Mouse (Mus musculus) effector memory CD4-positive, alpha-beta T cell, adult 5 months (primary cell): Measurements from ENCODE around the gene Isg20l2. TPM values are rescaled to one million over a fixed set of nuclear protein-coding genes. Genes with fewer than 3 reads are reported as not detected.

ENCODE experiments used
- polyA plus RNA-seq: library from polyadenylated mRNA; unstranded; fragments of 100-300 nt; shearing (Covaris generic); gene quantifications from one replicate; pipeline ENCODE4 v1.2.1, GENCODE M21; 2017

Gene Isg20l2
- polyA plus RNA-seq = 31.8 TPM

DNA sequence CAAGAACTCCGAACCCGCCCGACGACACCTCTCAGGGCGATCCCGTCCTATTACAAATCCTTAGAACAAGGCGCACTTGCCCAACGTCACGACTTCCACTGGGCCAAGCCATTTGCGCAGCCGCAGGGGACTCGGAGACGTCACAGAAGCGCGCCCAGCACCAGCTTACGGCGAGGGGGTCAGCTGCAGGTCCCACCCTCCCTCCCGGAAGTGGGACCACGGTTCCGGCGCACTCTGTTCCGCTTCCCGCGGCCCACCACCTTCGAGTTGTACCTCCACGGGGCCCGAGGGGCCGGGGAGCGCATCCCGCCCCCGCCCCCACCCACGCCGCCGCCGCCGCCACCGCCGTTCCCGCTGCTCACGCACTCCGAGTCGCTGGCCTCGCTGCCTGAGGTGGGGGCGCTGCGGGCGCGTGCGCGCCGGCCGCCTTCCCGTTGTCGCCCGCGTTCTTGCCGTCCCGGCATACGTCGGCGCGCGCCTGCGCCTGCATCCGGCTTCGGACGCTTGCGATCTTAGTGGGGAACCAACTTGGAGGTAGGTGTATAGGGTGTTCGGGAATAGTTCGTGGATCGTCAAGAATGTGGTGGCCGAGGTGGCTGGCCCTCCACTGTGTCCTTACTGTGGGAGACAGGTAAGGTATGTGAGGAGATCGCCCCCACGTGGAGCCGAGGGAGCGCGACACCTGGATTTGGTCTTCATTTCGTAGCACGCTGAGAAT lies at the start of gene Isg20l2, which contains the start of gene Rrnad1:
Gene Isg20l2, plus strand, starts transcription at position 237 of the 718 bp plus-strand sequence.
Gene Rrnad1, minus strand, starts transcription at position 640 of the 718 bp plus-strand sequence.

DNA sequence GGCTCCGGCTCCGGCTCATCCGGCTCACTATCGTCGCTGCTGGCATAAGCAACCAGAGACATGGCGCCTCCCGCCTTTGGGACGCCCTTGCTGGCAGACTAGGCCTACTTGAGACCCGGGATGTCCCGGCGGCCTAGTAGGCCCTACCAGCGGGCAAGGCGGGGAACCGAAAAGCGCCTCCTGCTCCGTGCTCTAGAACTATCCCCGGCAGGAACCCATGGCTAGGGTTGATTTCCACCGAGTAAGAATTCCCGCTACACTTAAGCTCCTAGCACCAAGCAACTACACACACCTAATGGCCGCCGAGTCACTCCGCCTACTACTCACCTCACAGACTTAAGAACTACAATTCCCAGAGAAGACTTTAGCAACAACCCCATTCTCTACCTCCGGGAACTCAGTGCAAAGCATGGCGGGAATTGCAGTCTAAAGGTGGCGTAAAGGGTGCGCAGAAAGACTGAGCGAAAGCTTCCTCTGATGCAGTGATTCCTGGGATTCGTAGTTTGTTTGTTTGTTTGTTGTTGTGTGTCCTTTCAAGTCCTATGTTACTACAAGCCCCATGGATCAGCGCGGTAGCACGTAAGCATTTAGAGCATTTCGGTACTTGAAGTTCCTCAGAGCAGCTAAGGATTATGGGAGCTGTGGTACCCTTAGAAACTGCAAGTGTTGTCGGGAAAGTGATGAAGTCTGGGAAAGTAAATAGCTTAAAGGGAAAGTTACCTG lies 44.7 kb upstream of the Isg20l2 start, which contains the start of gene Prcc:
Gene Prcc, minus strand, starts transcription at position 328 of the 723 bp plus-strand sequence.

GRCm38 (mm10) chr3:87905880-87906485 lies 24.1 kb upstream of the Isg20l2 start, which contains the start of gene Hdgf:
TSS of gene Hdgf (plus strand) at chr3:87906321.

GRCm38 (mm10) chr3:87919336-87920108 lies 10.6 kb upstream of the Isg20l2 start, which contains the start of gene Mrpl24:
TSS of gene Mrpl24 (plus strand) at chr3:87919506.

DNA sequence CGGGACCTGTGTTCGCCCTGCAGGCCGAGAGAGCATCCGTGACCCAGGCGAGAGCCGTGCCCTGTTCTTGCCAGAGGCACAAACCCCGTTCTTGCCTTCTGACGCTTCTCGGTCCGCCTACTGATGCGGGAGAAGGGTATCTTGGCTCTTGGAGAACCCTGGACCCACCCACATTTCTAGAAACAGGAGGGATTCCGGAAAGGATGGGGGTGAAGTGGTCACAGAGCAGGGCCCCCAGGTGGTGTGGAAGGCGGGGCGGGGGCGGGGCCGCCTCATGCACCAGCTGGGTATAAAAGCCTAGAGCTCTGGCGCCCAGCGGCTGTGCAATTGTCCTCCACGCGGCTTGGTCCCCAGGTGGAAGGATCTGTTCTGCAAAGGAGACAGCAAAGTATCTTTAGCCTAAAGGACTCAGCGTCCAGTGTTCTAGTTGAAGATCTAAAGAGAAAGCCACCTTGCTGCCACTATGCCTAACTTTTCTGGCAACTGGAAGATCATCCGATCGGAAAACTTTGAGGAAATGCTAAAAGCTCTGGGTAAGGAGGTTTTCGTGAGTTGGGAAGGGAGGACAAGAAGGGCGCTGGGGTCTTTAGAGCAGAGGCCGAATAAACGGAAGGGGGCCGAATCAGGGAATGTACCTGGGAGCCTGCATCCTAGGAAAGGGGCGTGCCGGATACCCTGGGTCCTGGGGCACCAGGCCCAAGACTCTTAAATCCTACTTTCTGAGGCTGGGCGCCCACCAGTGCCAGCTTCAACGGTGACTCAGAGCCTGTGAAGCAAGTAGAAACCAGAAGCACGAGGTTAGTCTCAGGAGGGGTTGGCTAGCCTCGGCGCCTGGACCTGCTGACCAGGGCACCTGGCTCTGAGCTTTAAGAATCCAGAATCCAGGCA lies 18.5 kb downstream of the Isg20l2 start, which contains the start of gene Crabp2:
Gene Crabp2, plus strand, starts transcription at position 289 of the 888 bp plus-strand sequence.

GRCm38 (mm10) chr3:87970939-87971488 lies 40.9 kb downstream of the Isg20l2 start, which contains the start of gene Nes:
TSS of gene Nes (plus strand) at chr3:87971078.

Other genes starting within 250 kb of the Isg20l2 start
- not detected for gene Lrrc71, start 181.7 kb upstream of the Isg20l2 start, polyA plus RNA-seq
- not detected for gene Ntrk1, start 135.2 kb upstream of the Isg20l2 start, polyA plus RNA-seq
- not detected for gene Insrr, start 133.4 kb upstream of the Isg20l2 start, polyA plus RNA-seq
- 48.5 TPM for gene Pear1, start 106.0 kb upstream of the Isg20l2 start, polyA plus RNA-seq
- gene Sh2d2a, start 83.6 kb upstream of the Isg20l2 start, polyA plus RNA-seq = 461 TPM
- gene Prcc, start 44.7 kb upstream of the Isg20l2 start, polyA plus RNA-seq = 13.9 TPM
- gene Hdgf, start 24.0 kb upstream of the Isg20l2 start, polyA plus RNA-seq = 115 TPM
- 123 TPM for gene Mrpl24, start 10.8 kb upstream of the Isg20l2 start, polyA plus RNA-seq
- 16.9 TPM for gene Rrnad1, start 403 bp downstream of the Isg20l2 start, polyA plus RNA-seq
- gene Crabp2, start 18.4 kb downstream of the Isg20l2 start, polyA plus RNA-seq = not detected
- gene Nes, start 40.8 kb downstream of the Isg20l2 start, polyA plus RNA-seq = not detected
- gene Bcan, start 69.9 kb downstream of the Isg20l2 start, polyA plus RNA-seq = not detected
- not detected for gene Hapln2, start 97.3 kb downstream of the Isg20l2 start, polyA plus RNA-seq
- gene Gpatch4, start 112.8 kb downstream of the Isg20l2 start, polyA plus RNA-seq = 18.1 TPM
- 40.9 TPM for gene Naxe, start 128.2 kb downstream of the Isg20l2 start, polyA plus RNA-seq
- not detected for gene Ttc24, start 148.0 kb downstream of the Isg20l2 start, polyA plus RNA-seq
- gene Iqgap3, start 151.7 kb downstream of the Isg20l2 start, polyA plus RNA-seq = 0.67 TPM
- 208 TPM for gene Mef2d, start 212.1 kb downstream of the Isg20l2 start, polyA plus RNA-seq